Comparison of ENCODE assay signal across 9 mouse cellular contexts in genomic region chr3:116905898-116906297, GRCm38 (mm10). TPM values are rescaled to one million over a fixed set of nuclear protein-coding genes. Genes with fewer than 3 reads are reported as not detected.
DNase-seq lines count a peak whose midpoint lies in the region; ATAC-seq lines count a peak whose summit lies in the region.
"Had no signal": no experiment of that assay in that cellular context is flagged by ENCODE, and none has a peak within 500 bp of the region (broad histone marks: within the 10 kb centered on the region; RNA-seq: fewer than 3 reads in every experiment).

No protein-coding gene starts in this region.

- intact Hi-C loops in left cerebral cortex, postnatal 4 days (cut with DNase I) = loop anchor here (2.0 to 10.0 kb wide), 4 partner anchors 59 to 1519 kb away; partner anchors contain the start of genes 4930455H04Rik and Palmd

- no peak overlapping the region for H3K9ac ChIP-seq in intestine, embryonic 16.5 days (ENCODE audit: low read depth, low read length)

- no peaks in the 10 kb centered on the region for H3K4me1 ChIP-seq in intestine, embryonic 16.5 days (ENCODE audit: control insufficient read depth, insufficient read depth, low read length)

- no peak overlapping the region for H3K4me3 ChIP-seq in intestine, embryonic 16.5 days (ENCODE audit: low read length)

- no peaks in the 10 kb centered on the region for H3K27me3 ChIP-seq in intestine, embryonic 16.5 days (replicated peaks; ENCODE audit: control insufficient read depth, insufficient read depth, low read length)

- H3K4me2 ChIP-seq in intestine, embryonic 16.5 days (ENCODE audit: low read depth, low read length) = no peak overlapping the region

- no peaks in the 10 kb centered on the region for H3K36me3 ChIP-seq in intestine, embryonic 16.5 days (ENCODE audit: control insufficient read depth, insufficient read depth, low read length)

- no peaks in the 10 kb centered on the region for H3K9me3 ChIP-seq in intestine, embryonic 16.5 days (ENCODE audit: control insufficient read depth, low read length)

- WGBS in intestine, embryonic 16.5 days = 79% methylated on average over 16 of the region's 16 CpGs

- no peak overlapping the region for H3K27ac ChIP-seq in intestine, embryonic 16.5 days (ENCODE audit: low read length)
- H3K27ac ChIP-seq: kidney, postnatal 0 days had no signal

- ATAC-seq in intestine, embryonic 16.5 days = no peak

- peak; percentile 11 for DNase-seq in left cerebral cortex, adult 11 months (ENCODE audit: low spot score)
- DNase-seq in left cerebral cortex, postnatal 4 days = no peak
- DNase-seq in frontal cortex, adult 2 months (ENCODE audit: extremely low spot score in 1 of 2, low spot score in 1 of 2) = peak; percentile 46 to 80
- peak; percentile 52 to 74 for DNase-seq in layer of hippocampus, adult 18-20 months (ENCODE audit: low spot score in 2 of 2)
- peak; percentile 62 to 64 for DNase-seq in right cerebral cortex, postnatal 36 days (ENCODE audit: low spot score in 2 of 2)
- no peak for DNase-seq in MN1 (ENCODE audit: low spot score)
- no peak for DNase-seq in spleen, postnatal 4 days (ENCODE audit: low spot score in 2 of 2)

RNA-seq across cellular contexts. Expression of gene Frrs1, which starts 46.6 kb away (rescaled TPM):
- 1 to 10 TPM; 1.2 to 3.0 TPM for total RNA-seq in left cerebral cortex, postnatal 4 days (2021)
- 1.2 and 1.7 TPM in 2 replicates for polyA plus RNA-seq in frontal cortex, adult 2 months (2012; rRNA removed)
- total RNA-seq in layer of hippocampus, adult 18-20 months (2021) = 1 to 10 TPM in 1 of 2 experiments, under 1 TPM in 1; 0.74 to 1.3 TPM
- polyA plus RNA-seq in intestine, embryonic 16.5 days (2015; fragmentation: Nextera tagmentation; extraction: Ambion mirVana) = 44.6 and 44.7 TPM in 2 replicates

Comparison
In these comparisons a context has a peak if more than half of its experiments do, and no peak if none do; other contexts are left out.
1. DNase-seq: peak in left cerebral cortex, adult 11 months (single experiment), frontal cortex, adult 2 months (2 of 2), layer of hippocampus, adult 18-20 months (2 of 2) and right cerebral cortex, postnatal 36 days (2 of 2); none in left cerebral cortex, postnatal 4 days (single experiment), MN1 (single experiment) and spleen, postnatal 4 days (0 of 2).